Mouse (Mus musculus): ENCODE measurements at regions not wholly inside any gene's neighbourhood (a gene's known extent, or its start where the extent isn't known, plus 50 kb on each side); places are given as distances from the start of the nearest gene placed in this dataset.

DNA sequence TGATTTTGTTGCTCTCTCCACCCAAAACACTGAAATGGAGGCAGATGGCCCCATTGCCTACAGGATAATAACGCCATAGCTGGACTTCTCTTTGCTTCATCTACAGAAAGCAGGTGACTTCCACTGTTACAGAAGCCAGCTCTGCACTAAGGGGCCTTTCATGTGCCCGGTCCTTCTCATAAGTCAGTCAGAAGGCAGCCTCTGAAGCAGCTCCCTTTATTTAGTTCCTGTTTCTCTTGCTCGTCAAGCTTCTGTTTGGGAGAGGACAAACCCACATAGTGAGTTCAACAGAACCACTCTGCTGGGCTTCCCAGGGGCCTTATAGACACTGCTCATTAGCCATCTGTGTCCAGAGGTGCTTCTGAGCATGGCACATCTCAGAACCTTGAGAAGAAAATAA lies 205.1 kb upstream of the Hhip start:
- TF ChIP-seq CTCF (IDR thresholded peaks at IDR 0.05; ENCODE audit: extremely low read depth, insufficient read depth, low read length) (no peak), POLR2A (IDR thresholded peaks at IDR 0.05; ENCODE audit: extremely low read depth, insufficient read depth, low read length) (no peak)

All from cortical plate, adult 2 months (tissue).